Mouse (Mus musculus): ENCODE results near the gene Ankrd44. TPM values are rescaled to one million over a fixed set of nuclear protein-coding genes. Genes with fewer than 3 reads are reported as not detected.
A peak's percentile ranks its signal among the peaks of the same experiment; 100 is the strongest.

The Ankrd44 gene
- total RNA-seq, 2 experiments from 2014 or later, result 18.0 to 20.9 TPM

GRCm38 (mm10) chr1:54755690-54756365, 170.4 kb downstream of the Ankrd44 start:
- no peak for DNase-seq

GRCm38 (mm10) chr1:54749961-54750360, 176.2 kb downstream of the Ankrd44 start:
- peak; percentile 15 for DNase-seq

- DNase-seq, result peak; percentile 11
Measured at GRCm38 (mm10) chr1:54749516-54749915, 176.7 kb downstream of the Ankrd44 start.

- DNase-seq, result peak; percentile 63
Measured at GRCm38 (mm10) chr1:54747785-54748420, 178.3 kb downstream of the Ankrd44 start.

GRCm38 (mm10) chr1:54745666-54746065, 180.5 kb downstream of the Ankrd44 start:
- DNase-seq, result no peak

- no peak for DNase-seq
Measured at GRCm38 (mm10) chr1:54744171-54744570, 182.0 kb downstream of the Ankrd44 start.

- no peak for DNase-seq
Measured at GRCm38 (mm10) chr1:54743072-54743471, 183.1 kb downstream of the Ankrd44 start.

- peak; percentile 21 for DNase-seq
Measured at GRCm38 (mm10) chr1:54740936-54741335, 185.3 kb downstream of the Ankrd44 start.

- DNase-seq, result no peak
Measured at GRCm38 (mm10) chr1:54737472-54737871, 188.7 kb downstream of the Ankrd44 start.

- no peak for DNase-seq
Measured at GRCm38 (mm10) chr1:54734917-54735664, 191.1 kb downstream of the Ankrd44 start.

GRCm38 (mm10) chr1:54729316-54729715, 196.9 kb downstream of the Ankrd44 start:
- DNase-seq, result peak; percentile 13

GRCm38 (mm10) chr1:54726555-54726954, 199.6 kb downstream of the Ankrd44 start:
- no peak for DNase-seq

- no peak for DNase-seq
Measured at GRCm38 (mm10) chr1:54716921-54717320, 209.3 kb downstream of the Ankrd44 start.

GRCm38 (mm10) chr1:54715061-54715760, 211.0 kb downstream of the Ankrd44 start:
- peak; percentile 26 for DNase-seq

- DNase-seq, result no peak
Measured at GRCm38 (mm10) chr1:54713231-54714173, 212.7 kb downstream of the Ankrd44 start.

- DNase-seq, result no peak
Measured at GRCm38 (mm10) chr1:54711568-54711967, 214.6 kb downstream of the Ankrd44 start.

- DNase-seq, result peak; percentile 36
Measured at GRCm38 (mm10) chr1:54710550-54710949, 215.6 kb downstream of the Ankrd44 start.

- no peak for DNase-seq
Measured at GRCm38 (mm10) chr1:54707888-54708565, 218.2 kb downstream of the Ankrd44 start.

GRCm38 (mm10) chr1:54707036-54707887, 218.9 kb downstream of the Ankrd44 start:
- no peak for DNase-seq

- no peak for DNase-seq
Measured at GRCm38 (mm10) chr1:54706621-54707020, 219.6 kb downstream of the Ankrd44 start.

Measured in heart, postnatal 4 days (tissue).